Mouse (Mus musculus): ENCODE measurements around the gene Mtmr4. TPM values are rescaled to one million over a fixed set of nuclear protein-coding genes. Genes with fewer than 3 reads are reported as not detected.
A peak's percentile ranks its signal among the peaks of the same experiment; 100 is the strongest.

The Mtmr4 gene
- polyA plus RNA-seq, 1 experiment from 2014 or later = 39.4 TPM

DNA sequence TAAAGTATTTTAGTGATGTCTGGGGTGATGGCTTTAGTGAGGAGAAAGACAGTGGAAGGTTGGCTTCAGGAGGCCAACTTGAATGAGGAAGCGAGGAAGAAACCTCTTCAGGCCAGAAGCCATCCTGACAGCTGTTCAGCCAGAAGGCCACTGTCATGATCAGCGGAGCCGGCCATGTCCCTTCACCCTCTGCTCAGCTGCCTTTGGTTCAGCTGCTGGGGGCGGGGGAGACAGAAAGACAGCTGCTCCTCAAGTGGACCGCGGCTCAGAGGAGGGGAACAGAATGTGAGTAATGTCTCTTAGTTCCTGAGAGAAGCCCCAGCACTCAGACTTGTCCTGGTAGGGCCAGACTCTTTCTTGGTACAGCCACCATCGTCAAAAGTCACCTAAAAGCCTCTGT, 18.2 kb upstream of the Mtmr4 start:
- H3K27ac ChIP-seq = no peak overlapping the region
- WGBS = 73% methylated on average over 7 of the region's 7 CpGs
- H3K27me3 ChIP-seq = no peaks in the 10 kb centered on the region
- no peaks in the 10 kb centered on the region for H3K9me3 ChIP-seq (replicated peaks)
- no peak overlapping the region for H3K4me3 ChIP-seq (replicated peaks)
- no peak overlapping the region for H3K4me2 ChIP-seq
- ATAC-seq (replicated peaks; ENCODE audit: low FRiP score) = no peak
- H3K36me3 ChIP-seq = no peaks in the 10 kb centered on the region
- H3K4me1 ChIP-seq = peaks cover 59% of the 10 kb centered on the region
- no peak overlapping the region for H3K9ac ChIP-seq

DNA sequence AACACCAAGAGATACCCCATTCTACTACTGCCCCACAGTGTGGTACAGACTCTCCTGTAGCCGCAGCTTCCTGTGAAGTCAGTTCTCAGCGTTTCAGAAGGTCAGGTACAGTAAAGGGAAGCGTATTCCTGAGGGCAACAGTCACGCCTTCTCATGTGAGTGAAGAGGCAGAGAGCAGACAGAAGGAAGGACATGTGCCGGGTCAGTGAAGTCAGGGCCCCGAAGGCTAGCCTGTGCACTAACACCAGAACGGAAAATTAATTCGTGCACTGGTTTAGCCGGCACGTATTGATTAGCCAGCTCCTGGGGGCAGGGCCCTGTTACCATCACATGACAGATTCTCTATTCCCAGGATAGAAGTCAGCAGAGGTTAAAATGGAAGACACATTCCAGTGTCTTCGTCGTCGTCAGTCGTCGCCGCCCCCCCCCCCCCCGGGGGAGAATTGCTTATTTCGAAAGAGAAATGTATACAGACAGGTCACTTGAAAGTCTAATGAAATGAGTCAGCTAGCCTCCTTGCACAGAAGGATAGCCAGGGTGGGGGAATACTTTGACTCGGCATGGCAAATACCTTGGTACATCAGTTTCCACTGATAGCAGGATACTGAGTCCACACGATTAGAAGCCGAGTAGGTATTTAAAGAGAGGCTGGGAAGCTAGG, 17.3 kb upstream of the Mtmr4 start:
- 66% methylated on average over 21 of the region's 21 CpGs for WGBS
- no peak overlapping the region for H3K4me2 ChIP-seq
- ATAC-seq (replicated peaks; ENCODE audit: low FRiP score) = no peak

DNA sequence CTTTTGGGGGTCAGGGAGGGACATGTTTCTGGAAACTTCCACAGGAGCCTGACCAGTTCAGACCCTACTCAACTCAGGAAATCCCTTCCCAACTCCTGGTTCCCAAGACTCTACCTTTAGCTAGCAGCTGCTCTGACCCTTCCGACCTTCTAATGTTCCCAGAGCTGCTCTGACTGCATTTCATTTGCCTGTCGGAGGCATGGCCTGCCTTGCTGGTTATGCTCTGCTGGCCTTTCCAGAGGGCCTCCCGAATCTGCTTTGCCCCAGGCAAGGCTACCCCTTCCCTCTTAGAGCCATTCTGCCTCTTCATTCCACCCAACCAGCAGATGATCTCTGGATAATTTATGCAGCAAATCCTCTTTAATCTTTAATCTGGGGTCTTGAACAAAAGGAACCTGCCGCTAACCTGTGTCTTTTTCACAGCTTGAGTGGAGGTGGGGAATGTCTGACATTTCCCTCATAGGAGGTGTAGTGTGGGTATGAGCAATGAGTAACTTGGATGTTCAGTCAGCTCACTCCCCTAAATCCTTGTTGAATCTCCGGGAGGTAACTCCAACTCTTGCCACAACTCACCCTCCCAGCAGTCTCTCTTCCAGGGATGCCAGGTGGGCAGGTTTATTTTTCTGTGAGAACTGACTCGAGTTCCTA, 14.2 kb upstream of the Mtmr4 start:
- H3K27me3 ChIP-seq = no peaks in the 10 kb centered on the region
- no peaks in the 10 kb centered on the region for H3K36me3 ChIP-seq
- peaks cover 55% of the 10 kb centered on the region for H3K4me1 ChIP-seq
- peak overlapping the region; percentile 96 for H3K4me2 ChIP-seq
- H3K9me3 ChIP-seq (replicated peaks) = no peaks in the 10 kb centered on the region
- H3K4me3 ChIP-seq (replicated peaks) = peak overlapping the region; percentile 66
- ATAC-seq (replicated peaks; ENCODE audit: low FRiP score) = peak; percentile 65
- peak overlapping the region; percentile 68 for H3K9ac ChIP-seq
- peak overlapping the region; percentile 93 for H3K27ac ChIP-seq
- 21% methylated on average over 6 of the region's 6 CpGs for WGBS

More for the DNA sequence above, 17.3 kb upstream of the Mtmr4 start:
- no peaks in the 10 kb centered on the region for H3K9me3 ChIP-seq (replicated peaks)
- no peak overlapping the region for H3K9ac ChIP-seq
- no peaks in the 10 kb centered on the region for H3K27me3 ChIP-seq
- H3K27ac ChIP-seq = no peak overlapping the region
- peaks cover 67% of the 10 kb centered on the region for H3K4me1 ChIP-seq
- no peak overlapping the region for H3K4me3 ChIP-seq (replicated peaks)
- no peaks in the 10 kb centered on the region for H3K36me3 ChIP-seq

DNA sequence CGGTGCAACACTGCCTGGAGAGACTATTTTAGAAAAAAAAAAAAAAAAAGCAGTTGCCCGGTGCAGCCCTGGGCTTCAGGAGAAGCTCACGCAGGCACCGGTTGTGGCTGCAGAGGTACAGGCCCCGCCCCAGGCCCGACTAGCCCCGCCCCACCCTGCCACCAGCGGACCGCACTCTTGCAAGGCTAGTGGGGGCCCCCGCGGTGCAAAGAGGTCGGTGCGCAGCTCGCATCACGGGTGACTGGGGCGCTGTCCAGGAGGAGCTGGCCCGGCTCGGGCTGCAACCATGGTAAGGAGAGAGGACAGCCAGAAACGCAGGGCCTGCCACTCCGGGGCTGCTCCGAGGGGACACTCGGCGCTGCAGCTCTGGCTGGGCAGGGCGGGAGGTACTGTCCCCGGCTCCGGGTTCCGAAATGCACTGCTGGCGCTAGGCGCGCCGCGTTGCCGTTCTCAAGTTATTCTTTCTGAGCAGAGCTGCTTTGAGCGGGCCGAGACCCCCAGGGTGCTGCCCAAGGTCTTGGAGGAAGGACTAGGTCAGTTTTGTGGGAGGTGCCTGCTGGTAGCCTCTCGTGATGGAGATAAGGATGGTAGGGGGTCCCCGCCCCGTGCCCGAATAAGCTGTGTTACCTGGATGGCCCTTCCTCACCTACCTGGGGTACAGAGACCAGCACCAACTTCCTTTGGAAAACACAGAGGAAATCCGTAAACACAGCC, 13.6 kb upstream of the Mtmr4 start:
- ATAC-seq (replicated peaks; ENCODE audit: low FRiP score) = peak; percentile 84
- Histone ChIP-seq H3K9me3 (replicated peaks) (no peaks in the 10 kb centered on the region), H3K27ac (peak overlapping the region; percentile 93), H3K36me3 (no peaks in the 10 kb centered on the region), H3K27me3 (no peaks in the 10 kb centered on the region), H3K4me2 (peak overlapping the region; percentile 96), H3K4me3 (replicated peaks) (peak overlapping the region; percentile 66), H3K9ac (peak overlapping the region; percentile 68), H3K4me1 (peaks cover 55% of the 10 kb centered on the region)
- under 1% methylated on average over 40 of the region's 40 CpGs for WGBS

DNA sequence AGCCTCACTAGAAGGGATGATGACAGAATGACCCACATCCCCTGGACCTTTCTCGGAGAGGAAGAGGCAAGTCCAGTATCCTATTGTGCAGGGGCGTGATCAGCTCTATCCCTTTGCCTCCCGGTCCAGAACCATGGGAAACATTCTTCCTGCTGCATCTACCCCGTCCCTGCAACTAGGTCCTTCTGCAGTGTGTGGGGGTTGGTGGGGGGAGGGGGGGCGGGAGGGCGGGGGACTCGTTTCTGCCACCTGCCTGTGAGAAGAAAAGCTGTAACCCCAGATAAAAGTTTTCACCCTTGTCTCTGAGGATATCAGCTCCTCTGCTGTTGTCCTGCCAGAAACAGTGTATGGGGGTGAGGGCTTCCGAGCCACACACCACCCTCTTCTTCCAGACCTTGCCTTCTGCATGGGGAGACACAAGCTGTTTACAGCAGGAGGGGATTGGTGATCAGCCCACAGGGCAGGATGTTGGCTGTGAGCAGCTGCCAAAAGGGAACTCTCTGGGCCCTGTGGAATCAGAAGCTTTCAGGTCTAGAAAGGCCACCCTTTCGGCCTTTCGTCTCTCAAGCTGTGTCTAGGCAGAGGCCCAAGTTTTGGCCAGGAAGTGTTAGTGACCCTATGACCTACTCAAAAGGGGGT, 12.9 kb upstream of the Mtmr4 start:
- ATAC-seq (replicated peaks; ENCODE audit: low FRiP score) = peak; percentile 31
- H3K9ac ChIP-seq = peak overlapping the region; percentile 68
- peak overlapping the region; percentile 66 for H3K4me3 ChIP-seq (replicated peaks)
- H3K9me3 ChIP-seq (replicated peaks) = no peaks in the 10 kb centered on the region
- H3K27ac ChIP-seq = peak overlapping the region; percentile 93
- no peaks in the 10 kb centered on the region for H3K27me3 ChIP-seq
- H3K4me1 ChIP-seq = peaks cover 50% of the 10 kb centered on the region
- 17% methylated on average over 10 of the region's 10 CpGs for WGBS
- H3K36me3 ChIP-seq = no peaks in the 10 kb centered on the region
- H3K4me2 ChIP-seq = peak overlapping the region; percentile 96

DNA sequence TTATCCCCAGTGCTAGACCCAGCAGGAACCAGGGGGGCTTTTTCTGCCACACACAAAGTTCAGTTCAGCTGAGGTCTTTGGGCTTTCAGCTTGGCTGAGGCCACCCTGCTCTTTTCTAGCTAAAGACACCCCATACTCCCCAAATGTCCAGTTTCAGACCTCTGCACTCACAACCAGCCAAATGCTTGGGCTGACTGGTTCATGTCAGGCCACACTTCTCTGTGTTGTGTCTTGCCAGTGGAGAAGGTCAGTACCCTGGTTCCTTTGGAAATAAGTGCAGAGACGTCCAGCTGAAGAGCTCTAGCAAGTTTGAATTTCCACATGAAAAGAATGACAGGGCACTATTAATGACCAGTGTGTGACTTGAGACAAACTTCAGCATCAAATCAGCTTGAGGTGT, 12.2 kb upstream of the Mtmr4 start:
- Histone ChIP-seq H3K4me2 (peak overlapping the region; percentile 96), H3K36me3 (no peaks in the 10 kb centered on the region), H3K4me3 (replicated peaks) (peak overlapping the region; percentile 66; the same call in 1 of the 2 replicates), H3K27me3 (no peaks in the 10 kb centered on the region), H3K4me1 (peaks cover 48% of the 10 kb centered on the region), H3K27ac (peak overlapping the region; percentile 93), H3K9ac (no peak overlapping the region), H3K9me3 (replicated peaks) (no peaks in the 10 kb centered on the region)
- 58% methylated on average over 1 of the region's 1 CpGs for WGBS
- ATAC-seq (replicated peaks; ENCODE audit: low FRiP score) = no peak

DNA sequence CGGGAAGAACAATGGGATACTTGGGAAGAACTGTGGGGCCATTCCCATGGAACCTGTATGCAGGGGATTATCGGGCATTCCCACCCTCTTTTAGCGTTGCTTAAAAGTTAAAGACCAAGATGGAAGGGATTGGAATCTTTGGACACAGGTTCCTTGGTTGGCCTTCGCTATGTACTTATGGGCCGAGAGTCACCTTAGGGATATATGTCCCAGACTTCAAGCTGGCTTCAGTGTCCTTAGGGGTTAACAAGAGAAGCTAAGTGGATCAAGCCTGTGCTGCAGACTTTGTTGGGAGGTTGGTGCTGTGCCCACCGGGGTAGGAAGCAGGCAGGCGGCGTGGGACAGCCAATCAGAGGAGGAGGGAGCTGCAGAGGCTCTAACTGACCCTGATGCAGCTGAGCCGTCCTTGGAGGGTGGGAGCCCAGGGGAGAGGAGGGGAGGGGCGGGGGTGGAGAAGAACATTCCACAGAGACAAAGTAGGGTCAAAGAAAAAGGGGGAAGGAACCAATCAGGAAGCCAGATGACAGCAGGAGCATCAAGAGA, 11.3 kb upstream of the Mtmr4 start:
- Histone ChIP-seq H3K9ac (no peak overlapping the region), H3K4me1 (peaks cover 48% of the 10 kb centered on the region), H3K9me3 (replicated peaks) (no peaks in the 10 kb centered on the region), H3K27ac (no peak overlapping the region), H3K27me3 (no peaks in the 10 kb centered on the region), H3K36me3 (no peaks in the 10 kb centered on the region), H3K4me3 (replicated peaks) (no peak overlapping the region), H3K4me2 (no peak overlapping the region)
- 53% methylated on average over 10 of the region's 10 CpGs for WGBS
- ATAC-seq (replicated peaks; ENCODE audit: low FRiP score) = no peak

DNA sequence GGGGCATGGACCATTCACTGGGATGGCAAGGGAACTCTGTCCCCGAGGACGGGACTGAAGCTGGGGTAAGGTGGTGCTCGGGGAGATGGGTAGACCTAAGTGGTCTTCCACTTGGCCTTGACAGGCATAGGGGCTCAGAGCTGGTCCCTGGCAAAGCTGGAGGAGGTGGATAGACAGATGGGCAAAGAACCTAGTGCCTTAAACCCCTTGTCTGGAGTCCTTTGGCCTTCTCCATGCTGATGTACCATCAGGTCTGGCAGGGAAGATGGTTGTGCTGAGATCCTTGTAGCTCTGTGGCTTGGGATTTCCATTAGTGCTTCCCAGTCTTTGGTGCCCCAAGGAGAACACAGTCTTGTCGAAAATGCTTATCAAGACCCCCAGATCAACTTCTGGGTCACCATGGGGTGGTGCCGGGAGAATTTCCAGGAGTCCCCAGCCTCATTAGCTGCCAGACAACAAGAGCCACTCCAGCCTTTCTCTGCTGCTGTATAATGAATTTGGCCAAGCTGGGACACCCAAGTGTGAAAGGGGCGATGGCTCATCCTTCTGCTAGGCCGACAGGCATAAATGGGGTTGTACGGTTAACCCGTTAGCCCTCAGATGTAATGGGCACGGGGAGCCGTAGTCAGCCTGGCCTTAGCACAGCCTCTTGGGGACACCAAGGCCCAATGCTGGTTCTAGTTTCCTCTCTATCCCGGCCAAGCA, 10.6 kb upstream of the Mtmr4 start:
- no peak for ATAC-seq (replicated peaks; ENCODE audit: low FRiP score)
- Histone ChIP-seq H3K4me3 (replicated peaks) (no peak overlapping the region), H3K27ac (no peak overlapping the region), H3K4me2 (no peak overlapping the region), H3K36me3 (no peaks in the 10 kb centered on the region), H3K4me1 (peaks cover 48% of the 10 kb centered on the region), H3K27me3 (no peaks in the 10 kb centered on the region), H3K9ac (no peak overlapping the region), H3K9me3 (replicated peaks) (no peaks in the 10 kb centered on the region)
- WGBS = 84% methylated on average over 12 of the region's 12 CpGs

DNA sequence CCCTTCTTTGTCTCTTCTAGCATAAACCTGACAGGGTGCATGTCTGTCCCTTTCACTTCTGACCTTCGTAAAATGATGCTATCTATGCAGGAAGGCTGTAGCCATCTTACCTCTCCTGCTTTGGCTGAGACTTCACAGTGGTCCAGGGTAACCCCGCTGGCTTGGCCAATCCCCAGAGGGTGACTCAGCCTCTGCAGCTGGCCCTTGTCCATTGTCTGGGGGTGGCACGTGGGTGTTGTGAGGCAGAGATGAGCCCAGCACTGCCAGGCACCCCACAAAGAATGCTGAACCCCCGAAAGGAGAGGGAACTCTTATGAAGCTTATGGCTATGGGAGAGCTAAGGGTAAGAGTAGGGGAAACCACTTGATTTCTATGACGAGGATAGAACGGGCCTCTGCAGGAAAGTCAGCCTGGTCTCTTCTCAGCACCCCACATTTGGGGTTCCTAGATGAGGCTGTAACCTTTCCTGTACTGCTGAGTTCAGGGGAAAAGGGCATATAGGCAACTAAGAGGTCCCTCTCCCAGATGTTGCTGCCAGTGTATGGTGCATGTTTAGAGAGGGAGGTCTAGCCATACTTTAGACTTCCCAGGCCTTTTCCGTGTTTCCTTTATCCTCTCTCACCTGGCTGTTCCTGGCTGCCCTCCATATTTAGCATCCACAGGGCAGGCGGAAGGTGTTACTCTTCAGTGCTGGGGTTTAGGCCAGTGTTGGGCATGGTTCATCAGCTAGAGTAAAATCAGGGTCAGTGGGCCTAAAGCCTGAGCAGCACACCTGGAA, 9.8 kb upstream of the Mtmr4 start:
- 89% methylated on average over 8 of the region's 8 CpGs for WGBS
- Histone ChIP-seq H3K27me3 (no peaks in the 10 kb centered on the region), H3K4me3 (replicated peaks) (no peak overlapping the region), H3K27ac (no peak overlapping the region), H3K4me2 (no peak overlapping the region), H3K36me3 (peaks cover 4% of the 10 kb centered on the region; the same call in 1 of the 2 replicates), H3K9ac (no peak overlapping the region), H3K9me3 (replicated peaks) (no peaks in the 10 kb centered on the region), H3K4me1 (peaks cover 41% of the 10 kb centered on the region)
- no peak for ATAC-seq (replicated peaks; ENCODE audit: low FRiP score)

DNA sequence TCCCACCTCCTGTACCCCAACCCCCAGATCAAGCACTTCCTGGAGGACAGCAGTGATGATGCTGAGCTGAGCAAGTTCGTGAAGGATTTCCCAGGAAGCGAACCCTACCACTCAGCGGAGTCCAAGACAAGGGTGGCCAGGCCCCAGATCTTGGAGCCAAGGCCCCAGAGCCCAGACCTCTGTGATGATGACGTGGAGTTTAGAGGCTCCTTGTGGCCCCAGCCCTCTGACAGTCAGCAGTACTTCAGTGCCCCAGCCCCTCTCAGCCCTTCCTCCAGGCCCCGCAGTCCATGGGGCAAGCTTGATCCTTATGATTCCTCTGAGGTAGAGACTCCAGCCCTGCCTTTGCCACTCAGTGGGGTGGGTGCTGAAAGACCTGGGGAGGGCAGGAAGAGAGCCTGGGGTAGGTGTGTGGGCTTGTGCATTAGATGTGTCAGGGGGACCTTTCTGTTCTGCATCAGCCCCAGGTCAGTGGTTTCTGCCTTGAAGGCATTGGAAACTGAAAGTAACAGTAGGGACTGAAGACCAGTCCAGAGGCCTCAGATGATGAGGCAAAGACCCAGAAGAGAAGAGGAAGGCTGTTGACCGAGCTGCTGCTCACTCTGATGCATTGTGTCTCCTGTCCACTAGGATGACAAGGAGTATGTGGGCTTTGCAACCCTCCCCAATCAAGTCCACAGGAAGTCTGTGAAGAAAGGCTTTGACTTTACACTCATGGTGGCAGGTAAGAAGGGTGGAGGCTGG, 8.5 kb upstream of the Mtmr4 start:
- Histone ChIP-seq H3K9me3 (replicated peaks) (no peaks in the 10 kb centered on the region), H3K27me3 (no peaks in the 10 kb centered on the region), H3K36me3 (peaks cover 4% of the 10 kb centered on the region; the same call in 1 of the 2 replicates), H3K4me1 (peaks cover 29% of the 10 kb centered on the region), H3K4me3 (replicated peaks) (no peak overlapping the region), H3K4me2 (no peak overlapping the region), H3K9ac (no peak overlapping the region), H3K27ac (no peak overlapping the region)
- 82% methylated on average over 6 of the region's 6 CpGs for WGBS
- ATAC-seq (replicated peaks; ENCODE audit: low FRiP score) = no peak

Data from kidney, embryonic 15.5 days (tissue).